Mouse (Mus musculus) retina, embryonic 14.5 days (tissue): ENCODE results near the gene Rnpepl1.

Experiments used
- DNase-seq: peaks from one replicate; pipeline ENCODE4 v3.0.0-alpha.2; 2015; ENCODE audit warnings: low spot score

The Rnpepl1 gene

DNA sequence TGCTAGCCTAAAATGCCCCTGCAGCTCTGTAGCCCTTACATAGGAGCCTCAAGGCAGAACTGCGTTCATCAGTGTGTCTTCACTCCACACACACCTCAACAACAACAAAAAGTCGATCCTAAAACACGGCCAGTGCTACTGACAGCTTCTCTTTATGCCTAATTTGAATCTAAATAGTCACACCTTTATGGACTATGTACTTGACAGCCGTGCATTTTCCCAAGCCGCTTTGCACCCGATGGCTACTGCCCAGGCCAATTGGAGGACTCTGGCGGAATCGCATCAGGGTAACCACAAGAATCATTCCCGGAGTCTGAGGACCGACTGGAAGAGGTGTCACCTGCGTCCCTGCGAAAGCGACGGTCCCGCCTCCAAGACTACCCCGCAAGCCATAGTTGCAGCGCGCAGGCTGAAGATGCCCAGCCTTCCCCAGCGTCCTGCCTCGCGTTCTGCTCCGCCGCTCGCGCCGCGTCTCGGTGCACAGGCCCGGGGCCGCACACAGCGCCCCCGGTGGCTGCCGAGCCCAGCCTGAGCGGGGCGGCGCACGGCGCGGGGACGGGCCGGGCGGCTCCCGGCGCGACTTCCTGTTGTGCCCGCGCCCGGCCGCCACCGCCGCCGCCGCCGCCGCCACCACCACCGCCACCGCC, at the start of gene Rnpepl1:
Gene Rnpepl1 (plus strand): TSS at position 545 of the 647 bp plus-strand sequence.
- DNase-seq: peak; percentile 83

DNA sequence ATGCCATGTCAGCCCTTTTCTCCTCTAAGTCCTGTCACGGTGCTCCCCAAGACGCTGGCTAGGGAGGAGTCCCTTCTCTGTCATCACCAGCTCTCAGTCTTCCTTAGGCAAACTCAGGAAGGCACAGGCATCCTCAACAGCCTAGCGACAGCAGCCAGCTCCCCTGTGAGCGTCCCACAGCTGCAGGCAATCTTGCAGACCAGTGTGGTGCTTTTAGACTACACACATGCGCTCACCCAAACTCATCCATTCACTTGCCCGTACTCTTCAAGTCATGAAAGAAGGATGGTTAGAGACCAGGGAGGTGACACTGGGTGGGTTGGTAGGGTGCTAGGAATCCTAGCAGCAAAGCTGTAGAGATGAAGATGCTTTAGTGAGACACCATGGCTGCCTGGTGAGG, 49.1 kb upstream of the Rnpepl1 start:
- no peak for DNase-seq

GRCm38 (mm10) chr1:92863268-92863667, 47.3 kb upstream of the Rnpepl1 start:
- DNase-seq: no peak

GRCm38 (mm10) chr1:92866170-92866569, 44.4 kb upstream of the Rnpepl1 start:
- DNase-seq: no peak

DNA sequence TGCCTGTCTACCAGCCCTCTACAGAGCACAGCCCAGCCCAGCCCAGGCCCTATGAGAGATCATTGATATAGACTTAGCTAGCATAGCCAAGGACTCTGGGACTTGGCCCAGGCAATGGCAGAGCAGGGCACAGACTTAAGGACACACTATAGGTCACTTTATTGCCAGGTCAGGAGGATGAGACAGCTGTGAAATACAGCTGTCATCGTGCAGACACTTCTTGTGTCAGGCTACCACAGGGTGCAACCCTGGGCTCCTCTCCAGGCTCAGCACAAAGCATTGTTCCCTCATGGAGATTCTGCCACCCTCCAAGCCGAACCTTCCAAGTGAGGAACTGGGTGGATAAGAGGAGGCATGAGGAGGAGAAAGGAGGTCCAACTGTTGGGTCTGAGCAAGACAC, 40.6 kb upstream of the Rnpepl1 start:
- no peak for DNase-seq

DNA sequence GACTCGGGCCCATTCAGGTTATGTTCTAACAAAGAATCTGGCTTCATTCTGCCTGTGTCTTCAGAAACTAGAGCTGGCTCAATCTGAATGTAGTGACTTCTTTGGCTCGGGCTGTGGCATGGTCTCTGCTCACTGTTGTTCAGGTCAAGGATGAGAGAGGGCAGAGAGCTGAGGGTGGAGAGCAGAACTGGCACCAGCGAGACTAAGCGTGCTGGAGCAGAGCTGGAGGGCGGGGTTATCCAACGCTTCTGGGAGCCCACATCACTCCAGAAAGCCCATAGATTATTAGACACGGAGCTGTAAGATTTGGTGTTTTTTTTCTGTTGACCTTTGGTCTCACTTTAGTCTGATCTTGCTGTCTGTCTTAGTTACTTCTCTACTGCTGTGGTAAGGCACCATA, 37.9 kb upstream of the Rnpepl1 start:
- no peak for DNase-seq

DNA sequence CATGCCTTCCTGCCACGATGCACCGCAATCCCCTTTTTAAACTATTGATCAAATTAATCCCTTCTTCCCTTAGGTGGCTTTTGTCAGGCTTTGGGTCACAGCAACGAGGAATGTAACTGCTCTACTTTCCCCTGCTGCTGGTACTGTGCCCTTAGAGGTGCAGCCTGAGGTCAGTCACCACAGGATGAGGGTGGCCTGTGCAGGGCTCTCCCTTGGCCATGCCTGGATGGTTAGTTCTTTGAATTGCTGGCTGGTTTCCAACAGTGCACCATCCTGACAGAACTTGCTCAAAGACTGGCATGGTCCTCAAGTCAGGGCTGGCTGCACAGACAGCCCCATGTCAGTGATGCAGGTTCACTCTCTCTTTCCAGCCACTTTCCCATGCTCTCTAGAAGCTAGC, 36.6 kb upstream of the Rnpepl1 start:
- no peak for DNase-seq

DNA sequence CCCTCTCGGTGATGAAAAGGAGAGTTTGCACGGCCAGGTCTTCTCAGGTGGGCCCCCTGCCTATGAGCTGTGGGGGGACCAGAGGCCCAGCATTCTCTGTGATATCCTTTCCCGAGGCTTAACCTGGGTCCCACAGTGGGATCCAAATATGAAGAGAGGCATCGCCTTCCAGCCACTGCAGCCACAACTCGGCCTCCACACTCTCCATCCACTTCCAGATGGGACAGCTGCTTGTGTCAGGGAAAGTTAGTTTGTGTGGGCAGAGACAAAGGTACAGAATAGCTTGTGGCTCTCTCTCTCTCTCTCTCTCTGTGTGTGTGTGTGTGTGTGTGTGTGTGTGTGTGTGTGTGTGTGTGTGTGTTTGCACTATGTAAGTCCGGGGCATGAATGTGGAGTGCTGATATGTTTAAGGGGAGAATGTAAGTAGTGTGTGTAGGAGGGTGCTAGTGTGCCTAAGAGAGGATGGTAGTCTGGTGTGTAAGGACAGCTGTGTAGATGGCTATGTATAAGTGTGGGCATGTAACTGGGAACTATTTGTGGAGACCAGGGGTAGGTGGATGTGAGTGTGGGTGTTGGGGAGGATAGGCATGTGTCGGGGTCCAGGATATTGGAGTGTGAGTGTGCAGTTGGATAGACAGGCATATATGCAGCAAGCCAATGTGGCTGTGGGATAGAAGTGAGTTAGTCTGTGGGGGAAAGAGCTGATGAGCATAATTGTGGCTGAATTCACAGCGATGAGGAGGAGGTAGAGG, 35.0 kb upstream of the Rnpepl1 start:
- no peak for DNase-seq

DNA sequence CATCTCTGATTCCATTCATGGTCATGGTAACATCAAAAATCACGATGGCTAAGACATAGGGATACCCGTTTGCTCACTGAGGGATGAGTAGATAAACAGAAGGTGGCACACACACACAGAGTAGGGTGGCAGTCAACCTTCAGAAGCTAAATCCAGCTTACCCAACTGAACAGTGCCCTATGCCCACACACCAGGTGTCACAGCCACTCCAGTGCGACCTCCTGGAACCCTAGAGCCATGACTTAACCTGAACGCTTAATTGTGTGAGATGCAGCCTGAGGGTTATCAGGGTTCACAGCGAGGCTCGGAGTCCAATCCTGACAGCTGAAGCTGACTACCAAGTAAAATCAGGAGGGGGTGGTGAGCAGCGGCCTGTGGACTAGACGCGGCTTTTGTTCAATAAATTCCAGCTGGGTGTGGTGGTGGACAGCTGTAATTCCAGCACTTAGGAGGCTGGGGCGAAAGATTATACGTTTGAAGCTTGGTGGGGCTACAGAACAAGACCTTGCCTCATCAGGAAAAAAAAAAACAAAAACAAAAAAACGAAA, 33.1 kb upstream of the Rnpepl1 start:
- no peak for DNase-seq

DNA sequence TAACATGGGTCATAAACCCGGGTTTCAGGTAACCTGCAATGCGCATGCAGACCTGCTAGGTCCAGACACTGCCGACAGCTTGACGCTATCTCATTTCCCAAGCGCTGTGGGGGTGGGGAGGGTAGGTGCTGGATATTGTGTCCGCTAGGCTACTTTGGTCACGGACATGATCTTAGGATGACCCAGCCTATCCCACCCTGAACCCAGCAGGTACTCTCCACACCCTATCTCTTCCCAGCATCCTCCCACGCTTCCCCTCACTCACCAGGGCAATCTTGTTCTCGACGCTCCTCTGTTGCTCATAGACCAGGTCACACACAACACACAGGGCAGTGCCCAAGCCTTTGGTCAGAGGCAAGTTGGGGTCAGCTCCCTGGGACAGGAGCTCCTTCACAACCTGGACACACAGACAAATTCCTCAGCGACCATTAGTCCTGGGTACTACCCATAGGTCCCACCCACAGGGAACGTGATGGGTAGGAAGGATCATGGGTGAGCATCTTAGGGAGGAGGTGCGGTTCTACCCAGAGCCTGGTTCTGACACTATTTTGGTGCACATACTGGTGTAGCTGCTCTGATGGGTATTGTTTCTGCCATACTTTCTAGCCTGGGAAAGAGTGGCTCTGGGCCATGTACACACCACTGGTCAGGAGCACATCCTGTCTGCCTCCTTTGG, 32.4 kb upstream of the Rnpepl1 start:
- DNase-seq: no peak

DNA sequence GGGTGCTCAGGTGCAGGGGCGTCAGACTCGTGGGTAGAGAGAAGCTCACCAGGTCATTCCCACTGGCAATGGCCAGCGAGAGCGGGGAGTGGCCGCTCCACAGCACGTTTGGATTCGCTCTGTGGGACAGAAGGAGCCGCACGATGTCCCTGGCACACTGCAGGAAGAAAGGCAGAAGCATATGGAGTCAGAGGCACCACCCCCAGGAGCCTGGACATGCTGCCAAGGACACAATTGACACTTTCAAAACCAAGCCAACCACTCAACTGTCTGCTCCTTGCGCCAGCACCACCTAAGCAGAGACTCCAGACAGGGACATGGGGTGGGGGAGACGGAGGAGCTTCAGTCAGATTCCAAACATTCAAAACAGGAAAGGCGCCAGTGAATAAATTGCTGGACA, 31.3 kb upstream of the Rnpepl1 start:
- no peak for DNase-seq

DNA sequence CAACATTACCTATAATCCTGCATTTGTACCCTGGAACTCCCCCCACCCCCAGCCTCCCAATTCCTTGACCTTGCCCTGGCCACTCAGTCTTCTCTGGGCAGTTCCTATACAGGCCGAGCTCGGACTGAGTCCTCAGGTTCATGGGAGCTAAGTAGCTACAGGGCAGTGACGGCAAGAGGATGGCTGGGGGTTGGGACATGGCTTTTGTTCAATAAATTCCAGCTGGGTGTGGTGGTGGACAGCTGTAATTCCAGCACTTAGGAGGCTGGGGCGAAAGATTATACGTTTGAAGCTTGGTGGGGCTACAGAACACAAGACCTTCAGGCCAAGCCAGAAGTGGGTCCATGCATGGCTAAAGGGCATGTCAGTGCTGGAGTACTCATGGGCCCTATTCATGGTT, 30.5 kb upstream of the Rnpepl1 start:
- DNase-seq: no peak

DNA sequence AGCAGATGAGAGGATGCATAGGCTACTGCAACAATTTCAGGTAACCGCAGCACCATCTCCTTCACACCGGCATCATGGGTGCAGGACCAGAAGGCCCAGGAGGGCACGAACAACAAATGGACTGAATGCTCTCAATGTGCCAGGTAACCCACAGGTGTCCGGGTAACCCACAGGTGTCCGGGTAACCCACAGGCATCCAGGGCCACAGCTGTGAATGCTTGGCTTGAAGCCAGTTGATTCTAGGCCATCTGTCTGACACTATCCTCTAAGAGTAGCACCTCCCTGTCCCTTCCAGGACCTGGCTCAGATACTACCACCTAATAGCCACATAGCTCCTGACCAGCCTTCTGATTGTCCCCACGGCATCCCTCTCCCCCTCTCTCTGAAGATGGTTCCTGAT, 28.6 kb upstream of the Rnpepl1 start:
- no peak for DNase-seq

- no peak for DNase-seq
These were observed 21.5 kb upstream of the Rnpepl1 start for GRCm38 (mm10) chr1:92888901-92889655.

DNA sequence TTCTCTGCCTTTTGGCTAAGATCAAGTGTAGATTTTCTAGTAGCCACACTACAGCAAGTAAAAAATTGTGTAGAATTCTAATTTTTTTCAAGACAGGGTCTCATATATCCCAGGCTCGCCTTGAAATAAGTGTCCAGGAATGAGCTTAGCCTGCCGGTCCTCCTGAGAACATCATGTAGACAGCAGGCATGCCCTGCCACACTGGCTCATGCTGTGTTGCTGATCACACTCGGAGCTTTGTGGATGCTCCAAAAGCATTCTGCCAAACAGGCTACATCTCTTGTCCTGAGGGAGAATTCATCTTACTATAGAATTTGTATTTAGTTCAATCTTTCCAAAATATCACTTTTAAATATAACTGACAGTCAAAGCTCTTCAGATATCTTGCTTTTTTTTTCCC, 17.8 kb upstream of the Rnpepl1 start:
- DNase-seq: no peak

- DNase-seq: no peak
These were observed 16.7 kb upstream of the Rnpepl1 start for GRCm38 (mm10) chr1:92893896-92894295.

DNA sequence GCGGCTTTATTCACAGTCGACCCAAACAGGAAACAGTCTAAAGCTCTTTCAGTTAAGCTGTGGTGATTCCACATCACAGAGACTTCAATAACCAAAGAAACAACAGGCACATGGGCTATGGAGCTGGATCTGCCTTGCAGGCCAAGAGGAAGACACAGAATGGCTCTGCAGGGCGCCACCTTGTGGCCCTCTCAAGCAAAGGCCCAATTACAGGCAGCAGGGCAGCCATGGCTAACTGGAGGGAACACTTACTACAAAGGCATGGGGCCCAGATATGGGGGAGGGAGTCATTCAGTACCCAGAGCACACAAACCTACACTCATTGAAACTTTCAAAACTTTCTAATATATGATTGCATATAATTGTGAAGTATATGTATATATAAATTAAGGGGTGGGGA, 15.5 kb upstream of the Rnpepl1 start:
- DNase-seq: peak; percentile 93

DNA sequence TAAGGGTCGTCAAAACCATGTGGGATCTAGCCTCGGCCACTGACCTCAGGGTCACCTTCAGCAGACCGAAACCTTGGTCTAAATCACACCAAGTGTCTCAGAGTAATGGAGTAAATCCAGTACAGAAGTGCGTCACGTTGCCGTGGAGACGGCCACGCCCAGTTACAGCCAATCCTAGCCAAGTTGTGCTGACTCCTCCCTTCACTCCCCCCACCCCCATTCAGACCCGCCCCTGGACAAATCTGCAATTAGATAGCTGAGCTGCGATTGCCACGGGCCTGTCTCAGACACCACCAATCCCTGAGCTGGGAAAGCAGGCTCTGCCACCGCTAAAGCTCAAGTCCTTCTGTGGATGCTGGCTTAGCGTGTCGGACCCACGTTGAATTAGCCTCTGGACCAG, 7.8 kb upstream of the Rnpepl1 start, which contains the start of gene Ankmy1:
Gene Ankmy1 (minus strand): TSS at position 121 of the 400 bp plus-strand sequence.
- peak; percentile 77 for DNase-seq

DNA sequence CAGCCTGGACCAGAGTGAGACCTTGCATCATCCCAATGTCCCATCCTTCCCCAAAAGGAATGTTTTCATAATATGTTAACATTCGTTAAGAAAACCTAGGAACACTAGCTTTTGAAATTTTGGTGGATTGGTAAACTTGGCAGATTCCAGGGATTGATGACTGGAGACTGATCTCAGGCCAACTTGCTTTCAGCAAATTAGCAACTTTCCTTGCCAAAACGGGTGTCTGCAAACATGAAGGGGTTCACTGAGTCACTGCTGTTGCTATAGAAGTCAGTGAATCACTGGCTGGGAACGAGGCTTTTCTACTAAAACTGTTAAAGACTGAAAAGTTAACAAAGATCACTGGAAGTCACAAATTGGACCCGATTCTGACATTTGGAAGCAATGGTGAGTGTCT, 7.0 kb upstream of the Rnpepl1 start:
- no peak for DNase-seq

DNA sequence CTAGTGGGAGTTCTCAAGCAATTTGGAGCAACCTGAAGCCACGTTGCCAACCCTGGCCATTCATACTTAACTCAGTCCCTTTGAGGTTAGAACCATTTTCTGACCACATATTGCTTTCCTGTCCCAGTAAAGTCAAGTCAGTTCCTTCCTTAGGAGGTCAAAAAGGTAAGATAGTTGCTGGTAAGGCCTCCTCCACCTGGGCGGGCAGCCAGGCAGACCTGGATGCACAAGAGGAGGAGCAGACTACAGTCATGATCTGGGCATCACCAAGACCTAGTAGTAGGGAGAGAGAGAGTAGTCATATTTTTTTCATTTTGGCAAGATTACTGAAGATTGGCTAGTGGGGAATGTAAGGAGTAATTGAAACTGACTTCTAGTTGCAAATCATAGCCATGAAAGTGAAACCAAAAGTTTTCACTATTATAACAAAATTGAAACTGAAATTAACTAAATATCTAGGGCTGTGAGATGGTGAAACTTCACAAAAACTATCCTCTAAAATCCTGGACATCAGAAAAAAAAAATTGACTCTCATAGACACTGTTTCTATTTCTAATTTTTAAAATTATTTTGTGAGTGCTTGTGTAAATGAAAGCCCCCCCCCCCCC, 4.8 kb upstream of the Rnpepl1 start:
- no peak for DNase-seq

DNA sequence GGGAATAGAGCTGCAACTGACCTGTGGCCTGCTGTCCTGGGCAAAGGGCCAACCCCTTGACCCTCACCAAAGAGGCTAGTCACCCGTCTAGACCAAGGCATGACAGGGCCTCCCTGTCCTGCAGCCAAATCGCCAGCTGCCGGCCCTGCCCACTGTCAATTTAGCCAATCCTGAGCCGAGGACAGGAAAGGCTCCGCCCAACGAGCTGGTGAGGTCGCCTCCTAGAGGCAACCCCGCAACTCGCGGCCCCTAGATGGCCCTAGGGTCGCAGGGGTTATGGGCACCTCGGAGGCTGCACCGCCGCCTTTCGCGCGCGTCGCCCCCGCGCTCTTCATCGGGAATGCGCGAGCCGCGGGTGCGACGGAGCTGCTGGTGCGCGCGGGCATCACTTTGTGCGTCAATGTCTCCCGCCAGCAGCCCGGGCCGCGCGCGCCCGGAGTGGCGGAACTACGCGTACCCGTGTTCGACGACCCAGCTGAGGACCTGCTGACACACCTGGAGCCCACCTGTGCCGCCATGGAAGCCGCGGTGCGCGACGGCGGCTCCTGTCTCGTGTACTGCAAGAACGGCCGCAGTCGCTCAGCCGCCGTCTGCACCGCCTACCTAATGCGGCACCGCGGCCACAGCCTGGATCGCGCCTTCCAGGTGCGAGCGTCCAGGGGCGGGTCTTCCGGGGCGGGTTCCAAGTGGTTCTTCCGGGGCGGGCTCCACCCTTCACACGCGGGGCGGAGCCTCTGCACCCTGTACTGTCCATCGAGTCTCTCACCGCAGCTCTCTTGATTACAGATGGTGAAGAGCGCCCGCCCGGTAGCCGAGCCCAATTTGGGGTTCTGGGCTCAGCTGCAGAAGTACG, 3.6 kb upstream of the Rnpepl1 start, which contains the start of gene Dusp28:
Gene Dusp28 (plus strand): TSS at position 203 of the 853 bp plus-strand sequence.
- DNase-seq: peak; percentile 93
